Mouse (Mus musculus) cerebellum, postnatal 36 days (tissue): Measurements from ENCODE around the gene Gabrr3.

Experiments used
- DNase-seq, 2 experiments: peaks; one replicate each; pipeline ENCODE4 v3.0.0; 2021 to 2022; ENCODE audit warnings: mixed read lengths in 2 of 2

Gene Gabrr3

DNA sequence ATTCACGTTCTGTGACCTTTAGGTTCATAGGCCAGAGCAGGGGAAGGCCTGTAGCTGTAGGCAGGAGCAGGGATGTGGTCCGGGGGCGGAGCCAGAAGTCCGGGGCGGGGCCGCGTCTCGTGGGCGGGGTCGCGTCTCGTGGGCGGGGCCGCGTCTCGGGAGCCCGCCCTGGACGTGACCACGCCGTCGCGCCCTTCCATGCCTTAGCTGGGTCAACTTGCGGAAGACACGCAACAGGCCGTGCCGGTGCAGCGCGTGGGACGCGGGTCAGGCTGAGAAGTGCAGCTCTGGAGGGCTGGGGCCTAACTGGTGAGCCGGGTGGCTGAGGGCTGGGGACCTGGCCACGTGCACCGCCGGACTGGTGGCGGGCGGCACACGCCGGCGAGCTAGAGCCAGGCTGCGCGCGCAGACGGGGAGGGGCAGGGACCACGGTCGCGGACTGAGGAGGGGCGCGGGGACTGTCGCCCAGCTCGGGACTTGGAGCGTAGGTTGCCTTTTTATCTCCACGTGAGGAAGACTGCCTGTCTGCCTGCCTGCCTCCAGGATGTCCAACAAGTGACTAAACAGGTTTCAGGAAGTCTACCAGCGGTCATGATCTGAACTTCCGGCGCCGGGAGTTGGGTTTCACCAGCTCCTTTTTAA lies 64.6 kb downstream of the Gabrr3 start, which contains the start of gene Riox2:
Gene Riox2 (plus strand): TSS at position 139 of the 642 bp plus-strand sequence.
- peak; percentile 50 to 65 for DNase-seq

DNA sequence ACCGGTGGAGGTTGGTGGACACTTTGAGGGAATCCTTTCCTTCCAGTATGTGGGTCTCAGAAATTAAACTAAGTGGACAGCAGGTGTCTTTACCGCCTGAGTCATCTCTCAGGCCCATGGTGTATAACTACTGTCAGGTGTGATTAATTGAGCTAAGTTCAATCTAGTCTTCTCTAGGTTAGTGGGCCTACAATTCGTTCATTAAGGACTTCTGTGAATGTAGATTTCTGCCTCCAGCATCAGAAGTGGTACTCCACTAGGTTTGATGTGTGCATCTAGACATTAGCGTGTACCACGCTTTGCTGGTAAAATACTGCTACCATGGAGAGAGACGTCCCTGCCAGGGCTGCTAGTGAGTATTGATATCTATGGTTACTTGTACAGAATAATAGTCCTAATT lies 65.4 kb downstream of the Gabrr3 start:
- DNase-seq = no peak

DNA sequence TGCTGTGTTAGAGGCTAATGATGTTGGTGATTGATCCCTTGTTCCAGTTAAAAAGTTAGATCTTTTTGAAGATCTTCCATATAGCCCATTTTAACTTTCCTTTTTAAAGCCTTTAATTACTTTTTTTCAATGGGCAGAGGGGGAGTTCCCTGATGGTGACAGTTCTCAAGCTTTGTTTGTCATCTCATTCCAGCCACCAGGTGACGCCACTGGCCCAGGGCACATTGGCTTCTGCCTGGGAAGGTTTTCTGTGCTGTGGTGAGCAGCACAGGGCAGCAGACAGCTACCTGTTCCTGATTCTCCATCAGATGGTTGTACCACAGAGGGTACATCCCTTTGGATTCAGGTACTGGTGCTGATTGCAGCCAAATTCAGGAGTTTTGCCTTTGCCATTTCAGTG lies 67.7 kb downstream of the Gabrr3 start:
- peak; percentile 37 to 40 for DNase-seq

DNA sequence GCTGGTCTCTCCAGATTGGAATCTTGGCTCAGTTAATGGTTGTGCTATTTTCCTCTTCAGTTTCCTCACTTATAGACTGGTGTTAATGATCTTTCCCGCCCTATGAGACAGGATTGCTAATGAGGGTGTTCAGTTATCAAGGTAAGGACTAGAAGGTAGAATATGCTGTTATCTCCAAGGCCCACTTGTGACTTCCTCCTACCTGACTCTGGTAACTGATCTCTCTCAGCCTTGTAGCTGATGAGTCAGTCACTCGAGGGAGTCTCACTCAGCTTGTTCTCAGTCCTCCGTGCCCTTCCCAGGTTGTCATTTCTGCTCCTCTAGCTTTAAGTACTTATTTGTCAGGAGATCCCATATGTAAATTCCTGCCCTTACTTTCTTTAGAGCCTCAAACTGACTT lies 70.8 kb downstream of the Gabrr3 start:
- no peak for DNase-seq

DNA sequence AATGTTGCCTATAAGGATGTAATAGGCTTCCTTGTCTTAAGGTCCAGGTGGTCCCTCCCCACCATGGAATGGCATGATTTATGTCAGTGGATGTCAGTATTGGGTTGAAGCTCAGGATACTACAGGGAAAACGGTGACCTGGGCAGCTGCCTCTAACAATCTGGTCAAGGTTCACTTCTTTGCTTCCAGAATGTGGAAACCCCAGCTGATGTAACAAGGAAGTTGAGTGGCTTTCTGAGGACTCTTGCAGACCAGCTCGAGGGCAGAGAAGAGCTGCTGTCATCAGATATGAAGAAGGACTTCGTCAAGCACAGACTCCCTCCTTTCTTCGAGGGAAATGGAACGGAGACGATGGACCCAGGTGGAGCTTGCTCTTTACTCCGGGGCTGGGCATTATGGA lies 80.1 kb downstream of the Gabrr3 start:
- no peak for DNase-seq

DNA sequence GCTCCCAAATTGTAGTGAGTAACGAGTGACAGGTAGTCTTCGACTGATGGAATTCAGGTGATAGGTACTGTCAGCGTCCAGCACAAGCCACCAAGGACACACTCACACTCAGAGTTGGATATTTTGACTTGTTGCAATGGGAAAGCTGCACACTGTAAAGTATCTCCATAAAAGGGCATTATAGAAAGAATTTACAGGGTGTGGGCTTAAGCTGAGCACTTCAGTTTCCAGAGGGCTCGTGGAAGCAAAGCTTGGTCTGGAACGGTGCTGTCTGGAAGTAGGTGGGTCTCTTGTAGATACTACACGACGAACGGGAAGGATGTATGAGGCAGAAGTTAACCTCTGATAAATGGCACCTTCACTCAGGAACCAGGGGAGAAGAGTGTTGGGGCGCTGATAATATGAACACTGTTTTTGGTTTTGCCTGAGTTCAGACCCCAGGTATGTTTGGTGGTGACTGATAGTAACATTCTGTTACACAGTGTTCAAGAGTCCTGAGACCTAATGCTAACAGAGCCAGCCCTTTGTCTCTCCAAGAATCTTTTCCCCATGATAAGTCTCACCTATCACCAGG lies 80.9 kb downstream of the Gabrr3 start:
- DNase-seq = no peak

DNA sequence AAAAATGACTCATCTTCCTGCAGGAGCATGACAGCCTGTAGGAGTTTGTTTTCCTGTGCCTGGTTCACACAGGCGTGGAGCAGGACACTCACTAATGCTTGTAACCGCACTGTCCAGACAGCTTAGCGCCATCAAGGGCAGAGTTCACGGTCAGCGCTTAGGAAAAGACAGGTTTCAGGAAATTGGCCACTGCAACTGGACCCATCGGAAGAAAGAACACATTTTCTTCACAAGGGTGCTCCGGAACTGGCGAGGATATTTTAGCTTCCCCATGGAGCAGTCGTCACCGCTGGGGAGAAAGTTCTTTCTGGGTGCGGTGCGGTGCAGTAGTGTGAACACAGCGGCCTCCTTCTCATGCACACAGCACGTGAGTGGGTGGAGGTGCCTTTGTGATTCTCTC lies 86.1 kb downstream of the Gabrr3 start:
- no peak for DNase-seq

DNA sequence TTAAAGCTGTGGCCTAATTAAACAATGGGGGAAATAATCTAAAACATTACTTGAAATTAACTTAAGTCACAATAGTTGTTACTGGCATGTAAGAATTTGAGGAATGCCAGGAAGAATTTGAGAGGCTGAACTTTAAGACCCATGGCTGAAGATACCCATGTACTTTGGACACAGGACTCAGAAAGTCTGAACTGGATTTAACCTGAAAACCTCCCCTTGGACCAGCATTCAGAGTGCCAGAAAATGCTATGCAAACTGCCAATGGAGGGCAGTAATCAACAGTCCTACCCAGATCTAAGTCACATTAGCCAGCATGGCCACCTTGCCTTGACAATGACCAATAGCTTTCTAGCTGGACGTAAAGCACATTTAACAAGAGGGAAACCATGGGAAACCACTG lies 90.8 kb downstream of the Gabrr3 start:
- DNase-seq = no peak

DNA sequence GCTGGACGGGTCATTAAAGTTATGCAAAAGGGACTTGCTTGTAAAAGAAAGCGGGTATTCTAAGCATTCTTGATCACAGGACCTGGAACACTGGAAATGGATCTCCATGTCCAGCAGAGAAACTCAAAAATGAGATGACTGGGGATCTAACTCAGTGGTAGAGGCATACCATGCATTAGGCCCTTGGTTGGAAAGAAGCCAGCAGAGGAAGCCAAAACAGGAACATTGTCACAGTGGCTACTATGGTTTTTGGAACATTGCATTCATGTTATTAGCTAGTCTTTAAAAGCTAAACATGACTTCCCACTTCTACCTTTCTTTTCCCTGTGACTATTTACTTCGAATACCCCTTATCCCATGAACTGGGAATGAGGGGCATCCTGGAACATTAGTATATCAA lies 92.0 kb downstream of the Gabrr3 start:
- DNase-seq = no peak

DNA sequence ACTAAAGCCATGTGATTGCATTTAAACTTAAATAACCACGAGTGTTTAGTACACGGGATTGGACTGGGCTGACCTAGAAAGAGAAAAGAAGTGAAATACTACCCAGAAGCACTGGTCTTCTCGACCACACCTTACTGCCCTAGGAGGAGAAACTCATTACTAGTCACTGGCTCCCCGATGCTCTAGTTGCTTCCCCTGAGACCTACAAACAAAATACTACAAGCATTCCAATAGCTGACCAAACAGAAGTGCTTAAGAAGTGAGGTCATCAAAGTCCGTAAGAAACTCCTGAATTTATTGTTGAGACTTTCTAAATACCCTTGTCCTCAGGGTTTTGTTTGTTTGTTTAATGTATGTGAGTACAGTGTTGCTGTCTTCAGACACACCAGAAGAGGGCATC lies 102.7 kb downstream of the Gabrr3 start:
- no peak for DNase-seq
